Mouse (Mus musculus): ENCODE data around the gene Ipo8. TPM values are rescaled to one million over a fixed set of nuclear protein-coding genes. Genes with fewer than 3 reads are reported as not detected.

The Ipo8 gene
- 4.9 and 17.0 TPM in 2 replicates for polyA plus RNA-seq (2021; fragmentation: Nextera tagmentation)
- long read RNA-seq, experiment 1, full-length matches to known transcripts = 12 of 32 reads
- long read RNA-seq, experiment 1, partial matches to known transcripts = 15 of 32 reads
- long read RNA-seq, experiment 1, other reads (novel, unspliced or antisense) = 5 of 32 reads
- long read RNA-seq, experiment 2, full-length matches to known transcripts = 5 of 8 reads
- long read RNA-seq, experiment 2, partial matches to known transcripts = 2 of 8 reads
- long read RNA-seq, experiment 2, other reads (novel, unspliced or antisense) = 1 of 8 reads

GRCm38 (mm10) chr6:148830748-148831727 is at the start of gene Ipo8:
Gene Ipo8, minus strand, starts transcription at chr6:148831467.

Other genes starting within 250 kb of the Ipo8 start
- gene Caprin2, start 64.8 kb upstream of the Ipo8 start, polyA plus RNA-seq (2021; fragmentation: Nextera tagmentation) = 0.56 and 1.0 TPM in 2 replicates
- 1.5 and 1.7 TPM in 2 replicates for gene Sinhcaf, start 115.0 kb upstream of the Ipo8 start, polyA plus RNA-seq (2021; fragmentation: Nextera tagmentation)

All from left cerebral cortex, adult 6 months (tissue).